8 mouse cellular contexts compared by ENCODE assay signal in genomic region chr3:68713550-68713949, GRCm38 (mm10). TPM values are rescaled to one million over a fixed set of nuclear protein-coding genes. Genes with fewer than 3 reads are reported as not detected.
A peak's percentile ranks its signal among the peaks of the same experiment; 100 is the strongest.
DNase-seq lines count a peak whose midpoint lies in the region; ATAC-seq and TF ChIP-seq lines count a peak whose summit lies in the region.

No protein-coding gene starts in this region.

- H3ac ChIP-seq in myocyte (ENCODE audit: control insufficient read depth, insufficient read length) = no peak overlapping the region

- no peak overlapping the region for H3K4me2 ChIP-seq in forebrain, embryonic 11.5 days (ENCODE audit: low read depth, low read length, severe bottlenecking)
- peak overlapping the region; percentile 38 for H3K4me2 ChIP-seq in hindbrain, embryonic 16.5 days (ENCODE audit: low read length)
- peak overlapping the region; percentile 31; the same call in 1 of the 2 replicates for H3K4me2 ChIP-seq in limb, embryonic 13.5 days (replicated peaks)
- H3K4me2 ChIP-seq in myocyte (ENCODE audit: low read depth) = peak overlapping the region; percentile 64

- H3K79me2 ChIP-seq in myocyte (ENCODE audit: control insufficient read depth, insufficient read depth) = no peaks in the 10 kb centered on the region

- DNase-seq in urinary bladder, postnatal 14 days (ENCODE audit: low spot score) = peak; percentile 67
- DNase-seq in urinary bladder, postnatal 4 days (ENCODE audit: low spot score in 2 of 2) = no peak
- DNase-seq in brain, embryonic 14.5 days (ENCODE audit: low read depth) = peak; percentile 79
- peak; percentile 70 for DNase-seq in forebrain, embryonic 11.5 days (ENCODE audit: low spot score)
- DNase-seq in yolk sac, embryonic 10.5 days (ENCODE audit: low spot score) = peak; percentile 29

- no peaks in the 10 kb centered on the region for H3K4me1 ChIP-seq in forebrain, embryonic 11.5 days (replicated peaks; ENCODE audit: control insufficient read depth, insufficient read depth, low read length)
- no peaks in the 10 kb centered on the region for H3K4me1 ChIP-seq in hindbrain, embryonic 16.5 days (ENCODE audit: control insufficient read depth, insufficient read depth, low read depth, low read length)
- no peaks in the 10 kb centered on the region for H3K4me1 ChIP-seq in limb, embryonic 13.5 days

- no peak overlapping the region for H3K9ac ChIP-seq in forebrain, embryonic 11.5 days (ENCODE audit: low read length)
- H3K9ac ChIP-seq in hindbrain, embryonic 16.5 days (ENCODE audit: low read depth, low read length) = no peak overlapping the region
- H3K9ac ChIP-seq in limb, embryonic 13.5 days = no peak overlapping the region

- 14% methylated on average over 7 of the region's 7 CpGs for WGBS in forebrain, embryonic 11.5 days
- WGBS in hindbrain, embryonic 16.5 days = 15% methylated on average over 7 of the region's 7 CpGs
- WGBS in limb, embryonic 13.5 days = 11% methylated on average over 6 of the region's 7 CpGs

- TF ChIP-seq POLR2A in brain, embryonic 14.5 days (IDR thresholded peaks at IDR 0.05; ENCODE audit: borderline replicate concordance, extremely low read depth, insufficient read depth, insufficient read length, poor library complexity, severe bottlenecking) = no peak
- TF ChIP-seq POLR2A in myocyte (IDR thresholded peaks at IDR 0.05; ENCODE audit: insufficient read length, low read depth) = no peak

- no peak overlapping the region for H3K4me3 ChIP-seq in forebrain, embryonic 11.5 days (ENCODE audit: low read depth, low read length)
- H3K4me3 ChIP-seq in hindbrain, embryonic 16.5 days (ENCODE audit: low read length) = no peak overlapping the region
- no peak overlapping the region; the same call in 1 of the 2 replicates for H3K4me3 ChIP-seq in limb, embryonic 13.5 days
- no peak overlapping the region for H3K4me3 ChIP-seq in myocyte

- TF ChIP-seq CTCF in brain, embryonic 14.5 days (IDR thresholded peaks at IDR 0.05; ENCODE audit: borderline replicate concordance, extremely low read depth, insufficient read depth, insufficient read length) = peak; percentile 78; the same call in 1 of the 2 replicates

- H3K27ac ChIP-seq in forebrain, embryonic 11.5 days (ENCODE audit: low read depth, low read length) = no peak overlapping the region
- no peak overlapping the region for H3K27ac ChIP-seq in hindbrain, embryonic 16.5 days (ENCODE audit: low read depth, low read length)
- H3K27ac ChIP-seq in limb, embryonic 13.5 days = no peak overlapping the region

- no peak for ATAC-seq in forebrain, embryonic 11.5 days (replicated peaks; ENCODE audit: low FRiP score)
- ATAC-seq in hindbrain, embryonic 16.5 days = peak; percentile 51; the same call in 1 of the 2 replicates
- no peak for ATAC-seq in limb, embryonic 13.5 days (ENCODE audit: low FRiP score, low read depth)

- H3K27me3 ChIP-seq in forebrain, embryonic 11.5 days (ENCODE audit: control insufficient read depth, insufficient read depth, low read length) = no peaks in the 10 kb centered on the region
- no peaks in the 10 kb centered on the region for H3K27me3 ChIP-seq in hindbrain, embryonic 16.5 days (replicated peaks; ENCODE audit: control insufficient read depth, insufficient read depth, low read length)
- H3K27me3 ChIP-seq in limb, embryonic 13.5 days = no peaks in the 10 kb centered on the region
- H3K27me3 ChIP-seq in myocyte (ENCODE audit: control insufficient read depth, insufficient read depth, insufficient read length) = no peaks in the 10 kb centered on the region

- H3K9me3 ChIP-seq in forebrain, embryonic 11.5 days (ENCODE audit: control insufficient read depth, low read length) = no peaks in the 10 kb centered on the region
- H3K9me3 ChIP-seq in hindbrain, embryonic 16.5 days (ENCODE audit: control insufficient read depth, low read length) = no peaks in the 10 kb centered on the region
- no peaks in the 10 kb centered on the region for H3K9me3 ChIP-seq in limb, embryonic 13.5 days

- H3K36me3 ChIP-seq in forebrain, embryonic 11.5 days (ENCODE audit: control insufficient read depth, insufficient read depth, low read length) = no peaks in the 10 kb centered on the region
- H3K36me3 ChIP-seq in hindbrain, embryonic 16.5 days (ENCODE audit: control insufficient read depth, insufficient read depth, low read length) = no peaks in the 10 kb centered on the region
- no peaks in the 10 kb centered on the region for H3K36me3 ChIP-seq in limb, embryonic 13.5 days
- no peaks in the 10 kb centered on the region for H3K36me3 ChIP-seq in myocyte (ENCODE audit: control insufficient read depth, insufficient read depth)

TF ChIP-seq in myocyte, 11 proteins besides CTCF, POLR2A, EP300 and RAD21:
- TF ChIP-seq E2F4 (IDR thresholded peaks at IDR 0.05; ENCODE audit: insufficient read depth) (no peak), CEBPB (IDR thresholded peaks at IDR 0.05; ENCODE audit: insufficient read depth, poor library complexity, severe bottlenecking) (no peak), MYOD1 (IDR thresholded peaks at IDR 0.05; ENCODE audit: control insufficient read depth in 1 of 3, insufficient read length in 2 of 3, low read depth in 2 of 3) (no peak), REST (IDR thresholded peaks at IDR 0.05; ENCODE audit: insufficient read depth, insufficient read length) (no peak), TCF12 (IDR thresholded peaks at IDR 0.05; ENCODE audit: insufficient read depth, poor library complexity, severe bottlenecking) (no peak), POLR2AphosphoS2 (IDR thresholded peaks at IDR 0.05; ENCODE audit: insufficient read length, low read depth) (no peak), SRF (IDR thresholded peaks at IDR 0.05; ENCODE audit: control insufficient read depth, insufficient read length, low read depth) (no peak), USF1 (IDR thresholded peaks at IDR 0.05; ENCODE audit: low read depth) (no peak), MAX (IDR thresholded peaks at IDR 0.05; ENCODE audit: low read depth) (no peak)

RNA-seq across cellular contexts. Expression of gene Il12a, which starts 23.1 kb away (rescaled TPM):
- not detected in 2 replicates for polyA plus RNA-seq in brain, embryonic 14.5 days (2012; rRNA removed)
- polyA plus RNA-seq in forebrain, embryonic 11.5 days (2014; fragmentation: Nextera tagmentation; extraction: Ambion mirVana) = 0.31 and 0.36 TPM in 2 replicates
- polyA plus RNA-seq in hindbrain, embryonic 16.5 days (2015; fragmentation: Nextera tagmentation; extraction: Ambion mirVana) = 0.26 and 0.28 TPM in 2 replicates
- 0.14 and 0.45 TPM in 2 replicates for polyA plus RNA-seq in limb, embryonic 13.5 days (2015; fragmentation: Nextera tagmentation; extraction: Ambion mirVana)
- 3.4 TPM for polyA plus RNA-seq in myocyte (2012; fragmentation: generic; extraction: Trizol)

Comparison
In these comparisons a context has a peak if more than half of its experiments do, and no peak if none do; other contexts are left out.
1. DNase-seq: peak in urinary bladder, postnatal 14 days (single experiment), brain, embryonic 14.5 days (single experiment), forebrain, embryonic 11.5 days (single experiment) and yolk sac, embryonic 10.5 days (single experiment); none in urinary bladder, postnatal 4 days (0 of 2).